8 mouse cellular contexts compared by ENCODE assay signal in the genomic region with DNA sequence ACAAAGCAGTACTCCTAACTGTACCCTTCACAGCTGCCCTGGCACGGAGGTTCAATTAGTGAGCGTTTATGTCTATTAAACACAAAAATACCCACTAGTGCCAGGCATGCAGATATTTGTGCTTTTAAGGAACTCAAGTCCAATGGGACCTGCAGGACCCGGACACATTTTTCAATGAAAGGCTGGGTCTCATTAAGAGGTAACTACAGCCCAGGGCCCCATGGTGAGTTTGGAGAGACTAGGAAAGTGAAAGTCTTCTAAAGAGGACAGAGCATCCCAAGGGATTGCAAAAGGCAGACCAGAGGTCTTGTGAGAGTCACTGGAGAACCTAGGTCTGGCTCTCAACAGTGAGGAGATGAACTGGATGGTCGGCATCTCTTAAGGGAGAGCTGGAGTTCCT. TPM values are rescaled to one million over a fixed set of nuclear protein-coding genes. Genes with fewer than 3 reads are reported as not detected.
DNase-seq lines count a peak whose midpoint lies in the region; ATAC-seq and TF ChIP-seq lines count a peak whose summit lies in the region.
"Had no signal": no experiment of that assay in that cellular context is flagged by ENCODE, and none has a peak within 500 bp of the region (broad histone marks: within the 10 kb centered on the region; RNA-seq: fewer than 3 reads in every experiment).

No protein-coding gene starts in this region.

- no peak for TF ChIP-seq CTCF in layer of hippocampus, adult 2 months (conservative IDR thresholded peaks at IDR 0.05)
- TF ChIP-seq CTCF in midbrain, postnatal 0 days (IDR thresholded peaks at IDR 0.05) = no peak

- 75% methylated on average over 4 of the region's 4 CpGs for WGBS in embryonic facial prominence, embryonic 15.5 days
- 87% methylated on average over 4 of the region's 4 CpGs for WGBS in intestine, embryonic 16.5 days
- WGBS in midbrain, postnatal 0 days = 86% methylated on average over 4 of the region's 4 CpGs

- no peak overlapping the region for H3K27ac ChIP-seq in layer of hippocampus, adult 2 months
- no peak overlapping the region for H3K27ac ChIP-seq in embryonic facial prominence, embryonic 15.5 days (replicated peaks)
- no peak overlapping the region for H3K27ac ChIP-seq in intestine, embryonic 16.5 days (ENCODE audit: low read length)
- H3K27ac ChIP-seq in midbrain, postnatal 0 days (ENCODE audit: low read depth, low read length) = no peak overlapping the region

- peaks cover 26% of the 10 kb centered on the region for H3K4me1 ChIP-seq in embryonic facial prominence, embryonic 15.5 days
- H3K4me1 ChIP-seq in intestine, embryonic 16.5 days (ENCODE audit: control insufficient read depth, insufficient read depth, low read length) = peaks cover 14% of the 10 kb centered on the region
- H3K4me1 ChIP-seq in midbrain, postnatal 0 days (ENCODE audit: insufficient read depth, low read length) = peaks cover 8% of the 10 kb centered on the region; the same call in 1 of the 2 replicates

- no peak overlapping the region for H3K9ac ChIP-seq in embryonic facial prominence, embryonic 15.5 days
- H3K9ac ChIP-seq in intestine, embryonic 16.5 days (ENCODE audit: low read depth, low read length) = peak overlapping the region; percentile 90; the same call in 1 of the 2 replicates
- H3K9ac ChIP-seq in midbrain, postnatal 0 days (replicated peaks; ENCODE audit: low read length, poor library complexity, severe bottlenecking) = peak overlapping the region; percentile 92; the same call in 1 of the 2 replicates

- H3K9me3 ChIP-seq in embryonic facial prominence, embryonic 15.5 days (replicated peaks) = no peaks in the 10 kb centered on the region
- H3K9me3 ChIP-seq in intestine, embryonic 16.5 days (ENCODE audit: control insufficient read depth, low read length) = no peaks in the 10 kb centered on the region
- no peaks in the 10 kb centered on the region for H3K9me3 ChIP-seq in midbrain, postnatal 0 days (ENCODE audit: low read length)

- peak overlapping the region; percentile 95 for H3K4me2 ChIP-seq in embryonic facial prominence, embryonic 15.5 days (replicated peaks)
- peak overlapping the region; percentile 97 for H3K4me2 ChIP-seq in intestine, embryonic 16.5 days (ENCODE audit: low read depth, low read length)
- H3K4me2 ChIP-seq in midbrain, postnatal 0 days (ENCODE audit: low read depth, low read length, poor library complexity, severe bottlenecking) = peak overlapping the region; percentile 95

- peak overlapping the region; percentile 92; the same call in 1 of the 2 replicates for H3K4me3 ChIP-seq in layer of hippocampus, adult 2 months
- H3K4me3 ChIP-seq in embryonic facial prominence, embryonic 15.5 days (replicated peaks) = peak overlapping the region; percentile 98; the same call in 1 of the 2 replicates
- H3K4me3 ChIP-seq in intestine, embryonic 16.5 days (ENCODE audit: low read length) = peak overlapping the region; percentile 97
- H3K4me3 ChIP-seq in midbrain, postnatal 0 days (ENCODE audit: low read depth, low read length) = peak overlapping the region; percentile 97; the same call in 1 of the 2 replicates

- no peak for ATAC-seq in embryonic facial prominence, embryonic 15.5 days (ENCODE audit: insufficient number of reproducible peaks, low FRiP score, low TSS enrichment, low read depth)
- ATAC-seq in intestine, embryonic 16.5 days = no peak
- no peak for ATAC-seq in midbrain, postnatal 0 days (ENCODE audit: low FRiP score)

- no peaks in the 10 kb centered on the region for H3K27me3 ChIP-seq in embryonic facial prominence, embryonic 15.5 days
- H3K27me3 ChIP-seq in intestine, embryonic 16.5 days (replicated peaks; ENCODE audit: control insufficient read depth, insufficient read depth, low read length) = no peaks in the 10 kb centered on the region
- H3K27me3 ChIP-seq in midbrain, postnatal 0 days (ENCODE audit: insufficient read depth, low read length) = no peaks in the 10 kb centered on the region

- no peak for DNase-seq in layer of hippocampus, adult 2 months (ENCODE audit: low spot score in 2 of 2)
- DNase-seq in layer of hippocampus, adult 9-10 months (ENCODE audit: low spot score) = no peak
- no peak for DNase-seq in midbrain, postnatal 0 days (ENCODE audit: low spot score)
- no peak for DNase-seq in right cerebral cortex, adult 2 months (ENCODE audit: low spot score in 2 of 2)
- DNase-seq in ovary, postnatal 14 days (ENCODE audit: low spot score) = no peak
- DNase-seq: kidney, postnatal 10 days had no signal

- peaks cover 41% of the 10 kb centered on the region for H3K36me3 ChIP-seq in embryonic facial prominence, embryonic 15.5 days
- H3K36me3 ChIP-seq in intestine, embryonic 16.5 days (ENCODE audit: control insufficient read depth, insufficient read depth, low read length) = peaks cover 3% of the 10 kb centered on the region; the same call in 1 of the 2 replicates
- H3K36me3 ChIP-seq in midbrain, postnatal 0 days (ENCODE audit: insufficient read depth, low read length) = peaks cover 25% of the 10 kb centered on the region

RNA-seq across cellular contexts. Expression of a gene that starts 1.8 kb away (rescaled TPM):
- total RNA-seq in layer of hippocampus, adult 2 months (2021) = 10 to 100 TPM; 69.3 to 72.5 TPM
- 111 and 116 TPM in 2 replicates for polyA plus RNA-seq in embryonic facial prominence, embryonic 15.5 days (2015; fragmentation: Nextera tagmentation; extraction: Ambion mirVana)
- 97.1 and 97.5 TPM in 2 replicates for polyA plus RNA-seq in intestine, embryonic 16.5 days (2015; fragmentation: Nextera tagmentation; extraction: Ambion mirVana)
- 135 and 167 TPM in 2 replicates for total RNA-seq in midbrain, postnatal 0 days (2014; rRNA removed)
- 191 and 196 TPM in 2 replicates for polyA plus RNA-seq in midbrain, postnatal 0 days (2015; fragmentation: Nextera tagmentation; extraction: Ambion mirVana)

RNA-seq across cellular contexts. Expression of a gene that starts 18.5 kb away (rescaled TPM):
- total RNA-seq in layer of hippocampus, adult 2 months (2021) = 10 to 100 TPM; 17.3 to 19.7 TPM
- 19.8 and 29.8 TPM in 2 replicates for polyA plus RNA-seq in embryonic facial prominence, embryonic 15.5 days (2015; fragmentation: Nextera tagmentation; extraction: Ambion mirVana)
- polyA plus RNA-seq in intestine, embryonic 16.5 days (2015; fragmentation: Nextera tagmentation; extraction: Ambion mirVana) = 4.7 and 5.5 TPM in 2 replicates
- total RNA-seq in midbrain, postnatal 0 days (2014; rRNA removed) = 22.8 and 26.1 TPM in 2 replicates
- polyA plus RNA-seq in midbrain, postnatal 0 days (2015; fragmentation: Nextera tagmentation; extraction: Ambion mirVana) = 9.1 and 9.4 TPM in 2 replicates

RNA-seq across cellular contexts. Expression of a gene that starts 22.6 kb away (rescaled TPM):
- total RNA-seq in layer of hippocampus, adult 2 months (2021) = under 1 TPM; 0.56 to 0.67 TPM
- polyA plus RNA-seq in embryonic facial prominence, embryonic 15.5 days (2015; fragmentation: Nextera tagmentation; extraction: Ambion mirVana) = 8.8 and 8.9 TPM in 2 replicates
- polyA plus RNA-seq in intestine, embryonic 16.5 days (2015; fragmentation: Nextera tagmentation; extraction: Ambion mirVana) = 14.4 and 14.6 TPM in 2 replicates
- 1.5 and 2.0 TPM in 2 replicates for total RNA-seq in midbrain, postnatal 0 days (2014; rRNA removed)
- polyA plus RNA-seq in midbrain, postnatal 0 days (2015; fragmentation: Nextera tagmentation; extraction: Ambion mirVana) = 0.91 and 1.3 TPM in 2 replicates

RNA-seq across cellular contexts. Expression of a gene that starts 36.9 kb away (rescaled TPM):
- total RNA-seq in layer of hippocampus, adult 2 months (2021) = 10 to 100 TPM; 60.2 to 64.7 TPM
- 5.7 and 7.2 TPM in 2 replicates for polyA plus RNA-seq in embryonic facial prominence, embryonic 15.5 days (2015; fragmentation: Nextera tagmentation; extraction: Ambion mirVana)
- 23.6 and 32.1 TPM in 2 replicates for polyA plus RNA-seq in intestine, embryonic 16.5 days (2015; fragmentation: Nextera tagmentation; extraction: Ambion mirVana)
- total RNA-seq in midbrain, postnatal 0 days (2014; rRNA removed) = 69.2 and 97.8 TPM in 2 replicates
- polyA plus RNA-seq in midbrain, postnatal 0 days (2015; fragmentation: Nextera tagmentation; extraction: Ambion mirVana) = 38.9 and 41.3 TPM in 2 replicates
